Mouse (Mus musculus): Measurements from ENCODE around the gene Ube4a. TPM values are rescaled to one million over a fixed set of nuclear protein-coding genes. Genes with fewer than 3 reads are reported as not detected.
"Not testable (repeated sequence)": the region's sequence is repeated elsewhere in the genome, so short reads cannot be mapped to it uniquely, and the experiment has no call there.

Gene Ube4a
- polyA plus RNA-seq, 1 experiment from 2014 or later, result 33.5 TPM

GRCm38 (mm10) chr9:44969450-44969849 lies 4.0 kb upstream of the Ube4a start:
- 73% methylated on average over 1 of the region's 1 CpGs for WGBS
- no peak for ATAC-seq

DNA sequence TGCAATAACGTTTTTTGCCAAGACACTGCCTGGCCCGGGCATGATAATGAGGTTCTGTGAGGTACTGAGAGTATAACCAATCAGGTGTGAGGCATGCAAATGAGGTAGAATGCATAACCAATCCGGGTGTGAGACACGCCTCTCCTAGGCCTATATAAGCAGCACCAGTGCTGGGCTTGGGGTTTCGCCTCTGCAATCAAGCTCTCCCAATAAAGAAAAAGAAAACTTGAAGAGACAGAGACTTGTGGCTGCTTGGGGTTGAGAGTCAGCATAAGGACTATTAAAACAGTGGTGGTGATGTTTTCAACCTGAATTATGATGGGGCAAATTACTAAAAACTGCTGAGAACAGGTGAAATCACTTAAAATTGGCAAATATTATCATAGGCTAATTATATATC lies 2.4 kb upstream of the Ube4a start:
- H3K27ac ChIP-seq (ENCODE audit: low read length); H3K36me3 ChIP-seq (ENCODE audit: control insufficient read depth, insufficient read depth, low read length); H3K4me3 ChIP-seq (ENCODE audit: low read depth, low read length); H3K27me3 ChIP-seq (ENCODE audit: control insufficient read depth, insufficient read depth, low read depth, low read length); H3K4me2 ChIP-seq (ENCODE audit: low read length); ATAC-seq; H3K9ac ChIP-seq (ENCODE audit: low read depth, low read length); H3K9me3 ChIP-seq (replicated peaks; ENCODE audit: control insufficient read depth, low read length, poor library complexity, severe bottlenecking): not testable (repeated sequence)
- WGBS, result 88% methylated on average over 5 of the region's 5 CpGs
- peaks cover 18% of the 10 kb centered on the region for H3K4me1 ChIP-seq (ENCODE audit: control insufficient read depth, insufficient read depth, low read length)

More at GRCm38 (mm10) chr9:44969450-44969849, 4.0 kb upstream of the Ube4a start:
- Histone ChIP-seq H3K27ac (ENCODE audit: low read length) (no peak overlapping the region), H3K9ac (ENCODE audit: low read depth, low read length) (no peak overlapping the region), H3K36me3 (ENCODE audit: control insufficient read depth, insufficient read depth, low read length) (no peaks in the 10 kb centered on the region), H3K27me3 (ENCODE audit: control insufficient read depth, insufficient read depth, low read depth, low read length) (peaks cover 14% of the 10 kb centered on the region), H3K4me3 (ENCODE audit: low read depth, low read length) (no peak overlapping the region), H3K4me2 (ENCODE audit: low read length) (no peak overlapping the region), H3K4me1 (ENCODE audit: control insufficient read depth, insufficient read depth, low read length) (peaks cover 10% of the 10 kb centered on the region), H3K9me3 (replicated peaks; ENCODE audit: control insufficient read depth, low read length, poor library complexity, severe bottlenecking) (no peaks in the 10 kb centered on the region)

DNA sequence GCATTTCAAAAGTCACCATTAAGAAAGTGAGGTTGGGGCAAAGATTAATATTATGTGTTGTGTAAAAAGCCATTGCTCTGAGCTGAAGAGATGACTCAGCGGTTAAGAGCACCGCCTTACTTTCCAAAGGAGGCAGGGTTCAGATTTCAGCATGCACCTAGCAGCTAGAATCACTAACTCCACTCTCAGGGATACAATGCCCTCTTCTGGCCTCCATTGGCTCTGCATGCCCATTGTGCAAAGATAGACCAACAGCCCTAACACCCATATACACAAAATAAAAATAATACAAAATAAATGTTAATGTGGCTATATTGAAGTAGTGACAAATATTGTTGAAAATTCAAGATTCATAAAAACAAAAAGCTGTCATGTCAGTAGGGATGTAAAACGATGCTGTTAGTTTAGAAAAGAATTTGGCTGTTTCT lies 1.4 kb upstream of the Ube4a start:
- Histone ChIP-seq H3K4me2 (ENCODE audit: low read length) (no peak overlapping the region), H3K9me3 (replicated peaks; ENCODE audit: control insufficient read depth, low read length, poor library complexity, severe bottlenecking) (no peaks in the 10 kb centered on the region), H3K4me1 (ENCODE audit: control insufficient read depth, insufficient read depth, low read length) (peaks cover 18% of the 10 kb centered on the region), H3K27ac (ENCODE audit: low read length) (no peak overlapping the region), H3K9ac (ENCODE audit: low read depth, low read length) (no peak overlapping the region), H3K4me3 (ENCODE audit: low read depth, low read length) (no peak overlapping the region), H3K36me3 (ENCODE audit: control insufficient read depth, insufficient read depth, low read length) (peaks cover 1% of the 10 kb centered on the region; the same call in 1 of the 2 replicates), H3K27me3 (ENCODE audit: control insufficient read depth, insufficient read depth, low read depth, low read length) (no peaks in the 10 kb centered on the region; the same call in 1 of the 2 replicates)
- no peak for ATAC-seq
- 22% methylated on average over 3 of the region's 3 CpGs for WGBS

DNA sequence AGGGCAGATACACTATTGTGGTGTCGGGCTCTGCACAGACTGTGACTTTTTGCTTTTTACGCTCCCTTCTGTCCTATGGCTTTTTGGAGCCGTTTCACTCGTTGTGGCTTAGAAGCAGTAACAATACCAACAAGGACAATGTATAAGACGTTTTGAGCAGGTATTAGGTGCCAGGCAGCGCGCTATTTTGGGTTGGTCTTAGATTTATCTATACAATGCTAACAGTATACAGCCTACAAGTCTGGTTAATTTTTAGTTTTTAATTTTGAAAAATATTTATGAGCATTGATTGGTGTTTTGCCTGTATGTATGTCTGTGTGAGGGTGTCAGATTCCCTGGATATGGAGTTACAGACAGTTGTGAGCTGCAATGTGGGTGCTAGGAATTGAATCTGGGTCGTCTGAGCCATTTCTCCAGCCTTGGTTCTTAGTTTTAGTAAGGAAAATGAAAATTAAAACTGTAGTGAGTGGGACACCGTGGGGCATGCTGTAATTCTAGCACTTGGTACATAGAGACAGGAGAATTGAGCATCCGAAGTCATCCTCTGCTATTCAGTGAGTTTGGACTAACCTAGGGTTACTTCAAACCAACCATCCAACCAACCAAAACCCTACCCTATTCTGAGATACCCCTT lies 550 bp upstream of the Ube4a start:
- peak overlapping the region; percentile 79 for H3K4me2 ChIP-seq (ENCODE audit: low read length)
- peak overlapping the region; percentile 93 for H3K4me3 ChIP-seq (ENCODE audit: low read depth, low read length)
- WGBS, result 14% methylated on average over 10 of the region's 10 CpGs
- H3K27ac ChIP-seq (ENCODE audit: low read length), result peak overlapping the region; percentile 78
- H3K9me3 ChIP-seq (replicated peaks; ENCODE audit: control insufficient read depth, low read length, poor library complexity, severe bottlenecking), result no peaks in the 10 kb centered on the region
- H3K36me3 ChIP-seq (ENCODE audit: control insufficient read depth, insufficient read depth, low read length), result peaks cover 2% of the 10 kb centered on the region; the same call in 1 of the 2 replicates
- no peaks in the 10 kb centered on the region for H3K27me3 ChIP-seq (ENCODE audit: control insufficient read depth, insufficient read depth, low read depth, low read length)
- peaks cover 18% of the 10 kb centered on the region for H3K4me1 ChIP-seq (ENCODE audit: control insufficient read depth, insufficient read depth, low read length)
- ATAC-seq, result peak; percentile 77
- H3K9ac ChIP-seq (ENCODE audit: low read depth, low read length), result peak overlapping the region; percentile 67

GRCm38 (mm10) chr9:44954432-44954831 lies 11.0 kb downstream of the Ube4a start:
- H3K4me1 ChIP-seq (ENCODE audit: control insufficient read depth, insufficient read depth, low read length), result no peaks in the 10 kb centered on the region
- ATAC-seq, result no peak
- H3K9ac ChIP-seq (ENCODE audit: low read depth, low read length), result no peak overlapping the region
- H3K27me3 ChIP-seq (ENCODE audit: control insufficient read depth, insufficient read depth, low read depth, low read length), result no peaks in the 10 kb centered on the region
- 91% methylated on average over 3 of the region's 3 CpGs for WGBS
- no peak overlapping the region for H3K4me2 ChIP-seq (ENCODE audit: low read length)
- no peak overlapping the region for H3K27ac ChIP-seq (ENCODE audit: low read length)
- H3K4me3 ChIP-seq (ENCODE audit: low read depth, low read length), result no peak overlapping the region
- H3K9me3 ChIP-seq (replicated peaks; ENCODE audit: control insufficient read depth, low read length, poor library complexity, severe bottlenecking), result no peaks in the 10 kb centered on the region
- peaks cover 37% of the 10 kb centered on the region for H3K36me3 ChIP-seq (ENCODE audit: control insufficient read depth, insufficient read depth, low read length)

DNA sequence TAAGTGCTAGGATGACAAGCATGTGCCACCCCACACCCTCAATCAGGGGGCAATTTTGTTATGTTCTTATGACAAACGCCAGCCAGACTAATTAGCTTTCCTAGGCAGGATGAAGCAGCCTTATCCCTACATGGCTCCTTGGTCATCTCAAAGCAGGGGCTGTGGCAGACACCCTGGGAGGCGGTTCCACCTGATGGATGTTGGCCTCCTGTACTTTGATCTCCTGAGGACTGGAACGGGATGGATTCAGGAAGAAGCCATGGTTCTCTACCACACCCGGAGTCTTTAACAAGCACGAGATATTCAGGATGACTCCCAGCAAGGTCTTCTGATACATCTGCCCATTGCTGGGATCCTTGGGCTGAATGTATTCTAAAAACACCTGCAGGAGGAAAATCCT lies 17.6 kb downstream of the Ube4a start:
- Histone ChIP-seq H3K9me3 (replicated peaks; ENCODE audit: control insufficient read depth, low read length, poor library complexity, severe bottlenecking) (no peaks in the 10 kb centered on the region), H3K9ac (ENCODE audit: low read depth, low read length) (no peak overlapping the region), H3K27me3 (ENCODE audit: control insufficient read depth, insufficient read depth, low read depth, low read length) (no peaks in the 10 kb centered on the region), H3K36me3 (ENCODE audit: control insufficient read depth, insufficient read depth, low read length) (peaks cover 58% of the 10 kb centered on the region), H3K27ac (ENCODE audit: low read length) (no peak overlapping the region), H3K4me2 (ENCODE audit: low read length) (no peak overlapping the region), H3K4me1 (ENCODE audit: control insufficient read depth, insufficient read depth, low read length) (no peaks in the 10 kb centered on the region), H3K4me3 (ENCODE audit: low read depth, low read length) (no peak overlapping the region)
- WGBS, result 93% methylated on average over 5 of the region's 5 CpGs
- ATAC-seq, result no peak

DNA sequence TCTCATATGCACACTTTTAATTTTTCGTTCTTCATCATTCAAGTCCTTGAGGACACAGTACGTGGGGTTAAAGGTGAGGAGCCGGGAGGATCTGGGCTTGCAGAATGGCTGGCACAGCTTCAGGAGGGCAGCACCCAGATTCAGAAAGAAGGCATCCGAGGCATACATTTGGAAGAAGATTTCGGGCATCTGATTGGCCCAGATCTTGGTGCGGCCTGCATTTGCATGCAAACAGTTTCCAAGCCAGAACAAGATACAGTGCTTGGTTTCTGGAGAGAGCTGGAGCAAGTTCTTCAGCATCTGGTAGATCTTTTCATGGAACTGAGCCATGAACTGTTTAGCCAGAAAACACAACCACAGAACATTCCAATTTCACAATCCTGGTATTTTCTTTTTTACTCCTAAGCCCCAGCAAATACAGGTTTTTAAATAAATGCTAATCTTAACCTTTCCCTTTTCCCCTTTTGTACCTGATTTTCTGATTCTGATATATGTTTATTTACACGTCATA lies 19.2 kb downstream of the Ube4a start:
- no peak overlapping the region for H3K4me2 ChIP-seq (ENCODE audit: low read length)
- no peaks in the 10 kb centered on the region for H3K9me3 ChIP-seq (replicated peaks; ENCODE audit: control insufficient read depth, low read length, poor library complexity, severe bottlenecking)
- no peaks in the 10 kb centered on the region for H3K4me1 ChIP-seq (ENCODE audit: control insufficient read depth, insufficient read depth, low read length)
- H3K27me3 ChIP-seq (ENCODE audit: control insufficient read depth, insufficient read depth, low read depth, low read length), result no peaks in the 10 kb centered on the region
- H3K4me3 ChIP-seq (ENCODE audit: low read depth, low read length), result no peak overlapping the region
- H3K9ac ChIP-seq (ENCODE audit: low read depth, low read length), result no peak overlapping the region
- peaks cover 55% of the 10 kb centered on the region for H3K36me3 ChIP-seq (ENCODE audit: control insufficient read depth, insufficient read depth, low read length)
- no peak overlapping the region for H3K27ac ChIP-seq (ENCODE audit: low read length)
- no peak for ATAC-seq
- 92% methylated on average over 7 of the region's 7 CpGs for WGBS

GRCm38 (mm10) chr9:44942421-44942820 lies 23.0 kb downstream of the Ube4a start:
- no peak overlapping the region for H3K9ac ChIP-seq (ENCODE audit: low read depth, low read length)
- 96% methylated on average over 4 of the region's 4 CpGs for WGBS
- H3K4me3 ChIP-seq (ENCODE audit: low read depth, low read length), result no peak overlapping the region
- no peaks in the 10 kb centered on the region for H3K4me1 ChIP-seq (ENCODE audit: control insufficient read depth, insufficient read depth, low read length)
- H3K27me3 ChIP-seq (ENCODE audit: control insufficient read depth, insufficient read depth, low read depth, low read length), result no peaks in the 10 kb centered on the region
- ATAC-seq, result no peak
- no peaks in the 10 kb centered on the region for H3K9me3 ChIP-seq (replicated peaks; ENCODE audit: control insufficient read depth, low read length, poor library complexity, severe bottlenecking)
- H3K4me2 ChIP-seq (ENCODE audit: low read length), result no peak overlapping the region
- peaks cover 46% of the 10 kb centered on the region for H3K36me3 ChIP-seq (ENCODE audit: control insufficient read depth, insufficient read depth, low read length)
- no peak overlapping the region for H3K27ac ChIP-seq (ENCODE audit: low read length)

DNA sequence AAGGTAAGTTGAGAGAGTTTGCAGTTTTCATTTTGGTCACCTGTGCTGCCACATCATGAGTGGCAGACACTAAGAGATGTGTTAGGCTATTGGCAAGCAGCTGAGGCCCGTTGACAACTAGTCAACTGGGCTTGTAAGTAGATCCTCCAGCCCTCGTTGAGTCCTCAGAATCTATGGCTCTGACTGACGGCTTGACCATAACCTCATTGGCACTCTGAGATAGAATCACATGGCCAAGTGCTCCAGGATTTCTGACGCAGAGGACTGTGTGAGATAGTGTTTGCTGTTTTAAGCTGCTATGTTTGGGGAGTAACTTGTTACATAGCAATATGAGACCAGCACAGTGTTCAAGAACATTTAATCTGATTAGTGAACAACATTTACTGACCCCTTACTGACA lies 23.6 kb downstream of the Ube4a start:
- ATAC-seq, result no peak
- H3K9me3 ChIP-seq (replicated peaks; ENCODE audit: control insufficient read depth, low read length, poor library complexity, severe bottlenecking), result no peaks in the 10 kb centered on the region
- peaks cover 47% of the 10 kb centered on the region for H3K36me3 ChIP-seq (ENCODE audit: control insufficient read depth, insufficient read depth, low read length)
- no peak overlapping the region for H3K27ac ChIP-seq (ENCODE audit: low read length)
- H3K4me1 ChIP-seq (ENCODE audit: control insufficient read depth, insufficient read depth, low read length), result no peaks in the 10 kb centered on the region
- 87% methylated on average over 4 of the region's 4 CpGs for WGBS
- H3K9ac ChIP-seq (ENCODE audit: low read depth, low read length), result no peak overlapping the region
- no peak overlapping the region for H3K4me3 ChIP-seq (ENCODE audit: low read depth, low read length)
- no peaks in the 10 kb centered on the region for H3K27me3 ChIP-seq (ENCODE audit: control insufficient read depth, insufficient read depth, low read depth, low read length)
- H3K4me2 ChIP-seq (ENCODE audit: low read length), result no peak overlapping the region

All from midbrain, embryonic 16.5 days (tissue).